Mouse (Mus musculus): ENCODE results near the gene Myl7.

DNA sequence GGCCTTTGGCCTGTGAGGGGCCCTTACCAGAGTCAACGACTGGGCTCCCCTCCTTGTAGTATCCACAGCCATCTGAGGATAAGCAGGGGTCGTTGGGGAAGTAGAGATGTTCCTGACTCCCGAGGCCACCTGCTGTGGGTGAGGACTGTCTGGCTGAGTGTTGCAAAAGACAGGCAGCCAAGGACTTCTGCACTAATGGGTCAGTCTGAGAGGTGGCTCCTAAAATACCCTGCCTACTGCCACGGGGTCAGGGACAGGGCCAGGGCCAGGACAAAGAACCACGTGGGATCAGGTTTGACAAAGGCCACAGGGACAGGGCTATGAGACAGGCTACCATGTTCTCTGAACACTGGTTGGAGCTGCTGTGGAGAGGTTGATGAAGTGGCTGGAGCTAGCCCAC is 16.4 kb upstream of the Myl7 start:
- TF ChIP-seq CTCF (IDR thresholded peaks at IDR 0.05; ENCODE audit: low read depth, low read length) (no peak), POLR2A (IDR thresholded peaks at IDR 0.05; ENCODE audit: extremely low read depth, insufficient read depth, low read length) (peak; percentile 93)
